Mouse (Mus musculus) liver, adult (tissue): ENCODE results near the gene E330021D16Rik.

Experiments
- GATA4 ChIP-seq: IDR thresholded peaks from 2 replicates; pipeline ENCODE4 v1.6.1; 2014; ENCODE audit warnings: mild to moderate bottlenecking, low read length; ENCODE audit not compliant: insufficient replicate concordance

Gene E330021D16Rik

DNA sequence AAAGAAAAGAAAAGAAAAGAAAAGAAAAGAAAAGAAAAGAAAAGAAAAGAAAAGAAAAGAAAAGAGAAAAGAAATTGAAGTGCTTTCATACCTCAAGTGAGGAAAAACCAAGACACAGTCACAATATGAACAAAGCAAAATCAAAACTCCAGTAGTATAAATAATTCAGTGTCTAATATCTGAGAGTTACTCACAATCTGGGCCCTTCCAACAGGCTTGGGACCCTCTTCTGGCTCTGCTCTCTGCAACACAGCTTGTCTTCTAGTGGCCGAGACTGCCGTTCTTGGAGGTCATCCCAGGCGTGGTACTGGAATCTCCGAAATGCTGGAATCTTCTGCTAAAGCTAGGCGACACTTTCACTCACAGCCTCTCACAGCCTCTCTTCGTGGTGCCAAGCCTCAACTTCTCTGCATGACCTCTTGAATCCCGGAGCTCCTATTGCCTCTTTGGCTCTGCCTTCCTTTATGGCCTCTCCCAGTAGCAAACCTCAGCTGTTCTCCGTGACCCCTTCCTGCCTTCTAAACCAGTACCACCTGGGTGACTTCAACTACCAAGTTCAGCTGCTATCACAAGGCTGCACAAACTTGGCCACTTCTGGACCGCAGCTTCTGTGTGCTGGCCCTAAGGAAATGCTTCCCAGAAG is at the start of gene E330021D16Rik:
Gene E330021D16Rik, minus strand, starts transcription at position 437 of the 643 bp plus-strand sequence.
- TF ChIP-seq GATA4: no peak

DNA sequence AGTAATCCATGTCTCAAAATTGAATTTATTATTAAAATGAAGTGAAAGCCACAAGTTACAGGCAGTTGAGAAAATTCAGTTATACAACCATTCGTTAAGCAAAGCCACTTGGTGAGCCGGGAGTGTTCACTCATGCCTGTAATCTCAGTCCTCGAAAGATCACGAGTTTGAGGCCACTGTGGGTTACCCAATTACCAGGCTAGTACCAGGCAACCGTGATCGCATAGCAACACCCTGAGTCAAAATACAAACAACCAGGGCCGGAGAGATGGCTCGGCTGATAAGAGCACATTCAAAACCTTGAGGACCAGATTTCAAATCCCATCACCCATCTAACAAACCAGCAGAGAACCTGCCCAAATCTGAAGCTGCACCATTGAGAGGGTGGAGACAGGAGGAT is 49.7 kb upstream of the E330021D16Rik start:
- TF ChIP-seq GATA4: peak; percentile 24; the same call in 1 of the 2 replicates

DNA sequence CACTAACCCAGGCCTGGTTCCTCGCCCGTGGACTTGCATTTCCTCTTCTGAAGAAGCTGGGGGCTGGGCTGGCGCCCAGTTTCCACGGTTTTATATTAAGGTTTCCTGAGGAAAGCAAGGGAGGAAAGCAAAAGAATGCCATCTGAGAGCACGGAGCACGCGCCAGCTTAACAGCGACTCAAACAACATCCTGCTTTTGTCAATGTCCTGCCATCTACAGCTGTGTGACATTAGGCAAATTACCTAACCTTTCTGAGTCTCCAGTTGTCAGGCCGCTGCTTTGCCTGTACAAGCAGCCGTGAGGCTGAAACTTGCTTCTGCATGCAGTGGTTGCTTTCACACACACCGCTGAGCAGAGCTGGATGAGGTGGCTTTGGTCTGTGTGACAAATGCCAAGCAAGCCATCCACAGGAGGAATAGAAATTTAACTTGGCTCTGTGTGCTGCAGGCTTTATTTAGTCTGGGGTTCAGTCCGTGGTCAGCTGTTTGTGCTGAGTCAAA is 48.8 kb upstream of the E330021D16Rik start:
- no peak; the same call in 1 of the 2 replicates for TF ChIP-seq GATA4

DNA sequence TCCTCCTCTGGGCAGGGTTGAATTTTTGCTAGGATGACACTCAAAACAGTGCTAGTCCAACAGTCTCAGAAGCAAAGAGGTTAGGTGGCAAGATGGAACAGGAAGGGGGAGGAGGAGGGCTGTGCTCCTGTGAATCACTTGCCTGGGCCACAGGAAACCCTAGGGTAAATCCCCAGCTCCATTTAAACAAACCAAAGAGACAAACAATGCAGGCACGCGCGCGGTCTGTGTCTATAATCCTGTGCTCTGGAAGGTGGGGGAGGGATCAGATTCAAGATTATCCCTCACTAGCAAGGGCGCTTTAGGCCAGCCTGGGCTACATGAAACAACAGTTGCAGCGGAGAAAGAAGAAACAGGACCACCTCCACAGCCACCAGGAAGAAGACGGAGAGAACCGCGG is 48.1 kb upstream of the E330021D16Rik start:
- no peak for TF ChIP-seq GATA4

DNA sequence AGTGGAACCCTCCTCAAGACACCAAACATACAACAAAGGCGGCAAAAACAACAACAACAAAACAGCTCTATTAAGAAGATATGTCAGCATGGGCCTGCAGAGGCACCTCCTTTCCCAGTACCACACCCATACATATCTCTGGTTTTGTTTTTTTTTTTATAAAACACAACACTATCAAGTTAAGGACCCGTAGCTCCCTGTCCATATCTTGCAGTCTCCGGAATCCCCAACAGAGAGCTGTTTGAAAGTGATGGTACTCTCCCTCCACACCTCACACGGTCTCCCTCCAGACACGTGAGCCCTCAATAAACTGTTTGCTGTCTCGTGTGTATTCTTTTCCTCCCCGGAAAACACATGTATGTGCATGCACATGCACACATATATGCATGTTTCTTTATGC is 43.8 kb upstream of the E330021D16Rik start:
- TF ChIP-seq GATA4: no peak

DNA sequence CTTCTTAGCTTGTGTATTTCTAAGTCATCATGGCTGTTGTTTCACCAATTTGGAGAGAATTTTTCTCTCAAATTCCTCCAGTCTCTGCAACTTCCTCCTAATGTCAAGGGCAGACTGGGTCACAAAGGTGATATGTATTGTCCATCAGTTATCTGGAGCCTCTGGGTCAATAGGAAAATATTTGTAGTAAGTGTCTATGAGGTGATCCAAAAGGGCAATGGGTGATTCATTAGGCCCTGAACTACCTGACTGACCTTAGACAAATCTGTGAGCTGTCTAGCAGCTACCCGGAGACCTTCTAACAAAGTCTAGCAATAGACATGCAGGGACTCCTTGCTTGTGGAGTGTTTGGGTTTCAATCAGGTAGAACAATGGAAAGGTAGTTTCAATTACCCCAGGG is 40.9 kb upstream of the E330021D16Rik start:
- TF ChIP-seq GATA4: no peak

DNA sequence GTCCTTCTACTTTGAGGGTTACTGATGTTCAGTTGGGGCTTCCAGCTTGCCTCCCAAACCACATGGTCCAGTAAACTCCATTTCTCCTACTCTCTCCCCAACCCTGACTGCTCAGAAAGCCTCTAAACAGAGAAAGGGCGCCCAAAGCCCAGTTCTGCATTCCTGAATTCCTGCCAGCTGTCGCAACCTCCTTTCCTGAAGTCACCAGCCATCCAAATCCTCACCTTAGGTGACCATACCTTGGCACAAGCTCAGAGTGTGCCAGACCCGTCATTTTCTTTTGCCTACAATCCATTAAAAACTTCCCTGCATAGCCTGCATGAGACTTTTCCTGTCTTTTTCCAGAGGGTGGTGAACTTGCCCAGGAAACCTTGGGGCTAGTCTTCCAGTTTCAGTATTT is 40.3 kb upstream of the E330021D16Rik start:
- no peak for TF ChIP-seq GATA4

DNA sequence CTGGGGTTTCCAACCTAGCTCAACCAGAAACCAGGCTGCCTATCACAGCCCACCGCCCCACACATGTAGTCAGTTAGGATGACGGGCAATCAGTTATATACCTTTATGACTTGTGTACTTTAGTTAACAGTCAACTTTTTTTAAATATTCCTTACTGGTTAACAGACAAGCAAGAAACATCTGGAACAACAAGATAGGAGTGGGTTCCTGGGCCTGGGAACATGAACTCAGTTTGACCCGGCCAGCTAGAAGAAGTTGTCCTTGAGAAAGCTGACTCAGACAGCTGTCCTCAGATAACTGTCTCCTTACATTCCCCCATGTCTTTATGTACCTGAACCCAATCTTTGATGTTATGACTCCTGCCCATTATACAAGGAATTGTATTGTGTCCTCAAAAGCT is 37.3 kb upstream of the E330021D16Rik start:
- TF ChIP-seq GATA4: peak; percentile 50; the same call in 1 of the 2 replicates

DNA sequence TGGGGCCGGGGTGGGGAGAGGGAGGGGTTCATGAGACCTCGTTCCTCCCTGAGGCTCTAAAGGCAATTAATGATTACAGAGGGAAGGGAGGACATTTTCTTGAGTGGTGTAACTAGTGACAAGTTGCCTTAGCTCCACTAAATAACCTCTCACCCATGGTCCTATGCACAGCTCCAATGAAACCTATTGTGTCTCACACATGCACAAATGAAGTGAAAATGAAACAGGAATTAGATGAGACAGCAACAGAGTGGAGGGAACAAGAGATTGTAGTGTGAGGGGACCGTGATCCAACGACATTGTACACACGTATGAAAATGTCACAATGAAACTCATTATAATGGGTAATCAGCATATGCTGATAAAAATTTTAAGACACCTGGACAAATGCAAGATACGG is 35.5 kb upstream of the E330021D16Rik start:
- no peak for TF ChIP-seq GATA4

DNA sequence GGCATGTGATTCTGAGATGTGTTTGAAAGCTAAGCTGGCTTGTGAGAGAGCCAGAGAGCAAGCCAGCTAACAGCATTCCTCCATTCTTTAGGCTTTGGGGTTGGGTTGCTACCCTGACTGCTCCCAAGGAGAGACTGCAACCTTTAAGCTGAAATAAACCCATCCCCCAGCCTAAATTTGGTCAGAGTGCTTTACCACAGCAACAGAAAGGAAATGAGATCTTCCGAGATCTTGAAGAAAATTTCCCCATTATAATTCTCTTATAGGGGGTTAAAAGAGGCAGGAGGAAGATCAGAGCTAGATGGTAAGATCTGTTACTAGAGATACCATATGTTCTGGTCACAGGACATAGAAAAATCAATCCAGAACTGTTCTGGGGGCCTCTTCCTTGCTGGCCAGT is 34.6 kb upstream of the E330021D16Rik start:
- TF ChIP-seq GATA4: no peak

DNA sequence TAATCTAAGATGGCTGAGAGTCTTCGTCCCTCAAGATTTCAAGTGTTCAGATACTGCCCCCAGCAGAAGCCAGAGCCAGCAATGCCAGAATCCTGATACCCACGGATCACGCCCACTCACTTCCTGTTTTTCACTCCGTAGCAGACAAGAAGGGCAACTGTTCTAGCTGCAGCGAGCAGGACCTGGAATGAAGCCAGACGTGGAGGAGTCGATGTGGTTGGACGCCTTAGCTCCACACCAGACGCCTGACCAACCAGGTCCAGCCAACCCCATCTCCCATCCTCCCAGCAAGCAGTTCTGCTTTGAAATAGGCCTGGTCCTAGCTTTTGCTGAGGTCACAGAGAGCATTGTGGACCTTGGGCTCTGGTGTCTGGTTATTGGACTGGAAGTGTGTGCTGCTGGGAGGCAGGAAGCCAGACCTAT is 33.9 kb upstream of the E330021D16Rik start:
- TF ChIP-seq GATA4: peak; percentile 75; the same call in 1 of the 2 replicates

DNA sequence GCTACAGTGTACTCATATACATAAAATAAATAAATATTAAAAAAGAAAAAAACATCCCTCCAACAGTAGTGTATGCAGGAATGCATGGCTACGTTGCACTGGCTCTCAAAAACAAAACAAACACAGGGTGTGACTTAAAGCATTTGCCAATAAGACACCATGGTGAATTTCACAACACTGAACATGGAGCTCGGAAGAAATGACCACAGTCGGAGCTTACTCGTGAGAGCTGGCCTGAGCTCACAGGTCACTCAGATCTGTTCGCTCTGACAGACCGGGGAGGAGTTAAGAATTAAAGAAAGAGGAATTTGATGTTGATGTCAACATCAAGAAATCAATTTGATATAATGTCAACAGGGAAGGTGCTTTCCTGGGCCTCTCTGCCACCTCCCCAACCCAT is 18.2 kb upstream of the E330021D16Rik start:
- no peak for TF ChIP-seq GATA4

DNA sequence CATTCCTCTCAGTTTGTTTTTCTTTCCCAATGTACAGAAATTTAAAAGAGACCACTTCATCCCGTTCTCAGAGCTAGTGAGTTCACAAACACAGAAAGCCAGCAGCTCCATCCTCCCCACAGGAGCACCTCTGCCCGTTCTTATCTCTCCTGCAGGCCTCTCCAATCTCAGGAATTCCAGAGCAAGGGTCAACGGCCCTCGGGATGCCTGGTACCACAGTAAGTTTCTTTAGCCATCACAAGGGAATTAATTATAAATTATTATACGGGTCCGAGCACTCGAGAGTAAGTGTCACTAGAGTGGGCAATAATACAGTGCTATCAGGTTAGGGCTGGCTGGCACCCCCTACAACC is 16.5 kb upstream of the E330021D16Rik start:
- TF ChIP-seq GATA4: no peak

DNA sequence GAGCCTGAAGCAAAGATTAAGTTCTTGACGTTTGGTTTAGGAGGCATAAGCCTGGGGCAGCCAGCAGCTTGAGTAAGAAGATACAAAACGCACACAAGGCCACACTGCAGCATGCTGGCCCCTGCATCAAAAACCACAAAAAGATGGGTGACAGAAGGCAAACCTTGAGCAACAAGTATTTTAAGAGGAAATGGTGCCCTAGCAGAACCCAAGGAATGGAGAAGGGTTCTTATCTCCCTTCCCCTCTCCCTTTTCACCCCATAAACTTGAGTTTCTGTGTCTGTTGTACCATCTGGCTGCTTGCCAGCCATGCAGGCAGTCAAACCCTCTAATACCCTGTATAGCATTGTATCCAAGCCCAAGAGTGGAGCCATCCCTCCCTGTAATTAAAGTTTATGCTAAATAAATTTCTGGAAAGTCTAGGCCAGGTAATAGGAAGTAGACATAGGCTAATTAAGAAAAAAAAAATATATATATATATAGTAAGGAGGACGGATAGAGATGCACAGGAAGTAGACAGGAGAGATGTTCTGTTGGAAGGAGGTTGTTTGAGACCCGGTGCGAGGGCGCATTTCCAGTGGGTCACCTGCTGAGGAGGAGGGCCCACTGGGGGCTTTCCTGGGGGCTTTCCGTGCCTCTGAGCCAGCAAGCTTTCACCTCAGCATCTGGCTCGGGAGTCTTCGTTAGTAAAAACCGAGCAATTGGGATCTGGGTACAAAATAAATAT is 16.0 kb upstream of the E330021D16Rik start:
- TF ChIP-seq GATA4: no peak

DNA sequence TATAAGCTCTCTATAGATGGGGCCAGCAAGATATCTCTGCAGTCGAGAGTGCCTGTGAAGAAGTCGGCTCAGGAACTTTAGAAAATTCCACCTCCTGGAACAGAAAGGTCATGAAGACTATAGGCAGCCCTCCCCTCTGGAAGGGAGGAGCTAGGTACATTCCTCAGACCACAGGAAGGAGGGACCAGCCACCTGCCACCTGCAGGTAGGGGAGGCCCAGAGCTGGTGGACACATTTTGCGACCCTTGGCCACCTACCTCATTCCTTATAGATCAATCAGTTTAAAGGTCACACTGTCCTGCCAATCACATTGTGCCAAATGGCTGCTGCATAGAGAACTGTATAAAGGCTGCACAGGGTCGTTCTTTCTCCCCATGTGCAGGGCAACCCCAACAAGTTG is 14.1 kb upstream of the E330021D16Rik start:
- no peak for TF ChIP-seq GATA4

DNA sequence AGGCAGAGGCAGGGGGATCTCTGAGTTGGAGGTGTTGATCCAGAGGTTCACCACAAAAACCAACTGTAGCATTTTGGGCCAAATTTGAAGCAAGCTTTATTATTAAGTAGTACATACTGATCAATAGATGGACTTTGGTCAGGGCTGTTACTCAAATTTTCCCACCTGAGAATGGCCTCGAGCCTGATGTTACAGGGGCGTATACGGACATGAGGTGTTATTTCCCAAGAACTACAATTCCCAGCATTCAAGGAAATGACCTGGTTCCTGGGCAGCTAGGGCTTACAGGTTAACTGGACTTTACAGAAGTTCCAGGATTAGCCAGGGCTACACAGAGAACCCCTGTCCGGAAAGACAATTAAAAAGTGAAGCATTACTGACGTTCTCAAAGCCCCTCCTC is 13.0 kb upstream of the E330021D16Rik start:
- TF ChIP-seq GATA4: no peak
